Mouse (Mus musculus) megakaryocyte, adult 5-6 weeks (primary cell): ENCODE data around the gene H6pd. TPM values are rescaled to one million over a fixed set of nuclear protein-coding genes. Genes with fewer than 3 reads are reported as not detected.

Experiments used
- ATAC-seq: 2 replicates; pipeline ENCODE4 v1.8.0; 2016; ENCODE audit warnings: mild to moderate bottlenecking, inconsistent platforms; ENCODE audit not compliant: poor library complexity, severe bottlenecking
- total RNA-seq, 2 experiments: library from RNA; stranded (forward) in 1 of 2; stranded (reverse) in 1 of 2; fragments of 153-499, 151-499 nt in 1 of 2; fragments of 221-1000, 200-1000 nt in 1 of 2; gene quantifications; 2 replicates each; pipeline versions ENCODE4 v1.2.3 to v1.2.4; 2015 to 2017

H6pd gene
- total RNA-seq, 2 experiments from 2014 or later, result 16.1 to 26.1 TPM

- no peak for ATAC-seq
These were observed 8.8 kb downstream of the H6pd start for GRCm38 (mm10) chr4:149999931-150000555.

GRCm38 (mm10) chr4:149999510-149999900 lies 9.3 kb downstream of the H6pd start:
- ATAC-seq, result no peak

- no peak for ATAC-seq
These were observed 9.9 kb downstream of the H6pd start for GRCm38 (mm10) chr4:149998786-149999509.

GRCm38 (mm10) chr4:149997999-149998398 lies 10.8 kb downstream of the H6pd start:
- no peak for ATAC-seq

- ATAC-seq, result no peak
These were observed 12.4 kb downstream of the H6pd start for GRCm38 (mm10) chr4:149996440-149996839.

- ATAC-seq, result no peak
These were observed 12.9 kb downstream of the H6pd start for GRCm38 (mm10) chr4:149995911-149996310.

GRCm38 (mm10) chr4:149994218-149994617 lies 14.6 kb downstream of the H6pd start:
- no peak for ATAC-seq

GRCm38 (mm10) chr4:149992670-149993032 lies 16.2 kb downstream of the H6pd start:
- no peak for ATAC-seq

- no peak for ATAC-seq
These were observed 16.8 kb downstream of the H6pd start for GRCm38 (mm10) chr4:149991755-149992669.

GRCm38 (mm10) chr4:149990954-149991633 lies 17.7 kb downstream of the H6pd start:
- no peak for ATAC-seq

- no peak for ATAC-seq
These were observed 18.4 kb downstream of the H6pd start for GRCm38 (mm10) chr4:149990212-149990953.

- ATAC-seq, result peak; percentile 99
These were observed 19.8 kb downstream of the H6pd start for GRCm38 (mm10) chr4:149988931-149989556.

GRCm38 (mm10) chr4:149988301-149988700 lies 20.5 kb downstream of the H6pd start:
- no peak for ATAC-seq

- ATAC-seq, result no peak
These were observed 22.0 kb downstream of the H6pd start for GRCm38 (mm10) chr4:149986671-149987417.

- no peak for ATAC-seq
These were observed 24.7 kb downstream of the H6pd start for GRCm38 (mm10) chr4:149983921-149984645.

GRCm38 (mm10) chr4:149982154-149982553 lies 26.7 kb downstream of the H6pd start:
- no peak for ATAC-seq

- ATAC-seq, result peak; percentile 93
These were observed 29.0 kb downstream of the H6pd start for GRCm38 (mm10) chr4:149979819-149980308.

GRCm38 (mm10) chr4:149978820-149979219 lies 30.0 kb downstream of the H6pd start:
- ATAC-seq, result no peak
